Mouse (Mus musculus) ZHBTc4 (cell line): ENCODE results near the gene Cops9.
A peak's percentile ranks its signal among the peaks of the same experiment; 100 is the strongest.

ENCODE experiments used
- DNase-seq: peaks from one replicate; pipeline ENCODE4 v3.0.0-alpha.2; 2011; ENCODE audit warnings: low read depth, low spot score

Cops9 gene

DNA sequence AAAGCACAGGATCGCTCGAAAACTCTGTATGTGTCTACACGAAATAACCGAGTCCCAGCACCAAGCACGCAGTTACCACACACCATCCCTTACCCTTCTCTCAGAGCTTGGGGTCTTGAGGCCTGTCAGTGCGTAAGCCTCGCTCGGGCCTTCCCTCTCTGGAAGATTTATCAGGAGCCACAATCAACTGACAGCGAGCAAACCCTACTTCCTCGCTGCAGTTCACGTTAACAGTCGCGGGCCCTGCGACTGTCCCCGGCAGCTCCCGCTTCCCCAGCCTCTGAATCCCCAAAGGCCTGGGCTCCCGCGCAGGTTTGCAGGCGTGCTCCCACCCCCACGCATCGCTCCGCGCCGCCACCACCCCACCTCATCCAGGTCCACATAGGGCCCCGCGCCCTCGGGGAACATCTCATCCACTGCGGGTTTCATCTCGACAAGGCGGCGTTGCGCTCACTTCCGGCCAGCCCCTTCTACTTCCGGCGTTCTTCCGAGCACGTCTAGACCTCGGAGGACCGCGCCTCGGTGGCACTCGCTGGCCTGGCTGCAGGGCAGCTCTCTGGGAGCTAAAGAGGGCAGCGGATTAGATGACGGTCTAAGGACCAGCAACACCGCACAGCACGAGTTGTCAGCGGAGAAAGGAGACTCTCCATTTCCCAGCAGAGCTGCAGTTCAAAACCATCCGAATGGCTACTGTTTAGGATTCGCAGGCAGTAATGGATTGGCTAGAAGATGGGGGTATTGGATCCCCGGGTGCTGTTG is at the start of gene Cops9:
Gene Cops9, minus strand, starts transcription at position 472 of the 759 bp plus-strand sequence.
- DNase-seq: peak; percentile 91

DNA sequence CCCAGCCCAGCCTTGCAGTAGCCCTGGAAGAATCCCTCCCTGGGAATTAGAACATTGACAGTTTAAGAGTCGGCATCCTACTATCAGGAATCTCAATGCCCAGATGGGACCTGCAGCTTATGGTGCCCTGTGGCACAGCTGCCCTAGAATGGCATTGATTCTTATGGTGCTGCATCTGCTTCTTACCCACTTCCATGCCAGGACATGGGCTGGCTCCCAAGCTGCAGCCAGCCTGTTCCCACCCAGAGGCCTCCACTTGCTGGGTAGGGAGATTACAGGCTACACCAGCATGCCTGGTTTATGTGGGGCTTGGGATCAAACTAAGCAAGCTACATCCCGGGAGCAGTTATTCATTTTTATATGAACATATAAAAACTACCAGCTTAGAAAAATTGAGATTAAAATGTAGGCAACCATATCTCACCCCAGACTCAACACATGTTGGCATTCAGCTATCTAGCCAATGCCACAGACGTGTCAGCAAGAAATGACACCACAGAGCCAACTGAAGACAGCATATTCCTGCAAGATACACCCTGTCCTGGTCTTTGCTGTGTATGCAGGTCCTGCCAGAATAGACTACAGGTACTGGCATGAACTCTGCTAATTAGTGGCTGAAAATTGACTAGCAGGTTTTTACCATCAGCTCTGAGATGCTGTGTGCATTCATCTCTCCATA is 49.5 kb upstream of the Cops9 start:
- no peak for DNase-seq

DNA sequence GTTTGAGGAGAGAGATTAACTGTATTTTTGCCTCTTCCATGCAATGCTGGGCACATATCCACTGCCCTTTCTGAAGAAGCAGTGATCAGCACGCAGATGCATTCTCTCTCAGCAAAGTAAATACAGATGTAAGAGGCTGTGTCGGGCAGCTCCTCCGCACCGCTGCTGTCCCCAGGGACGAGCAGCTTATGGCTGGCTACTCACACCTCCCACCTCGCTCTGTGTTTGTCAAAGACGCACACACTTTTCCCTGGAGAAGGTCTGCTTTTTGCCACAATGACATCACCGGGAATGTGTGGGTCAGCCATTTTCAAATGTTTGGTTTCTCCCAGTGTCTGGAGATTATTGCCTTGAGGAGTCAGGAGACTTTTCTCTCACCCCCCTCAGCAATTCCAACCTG is 45.2 kb upstream of the Cops9 start:
- DNase-seq: no peak

DNA sequence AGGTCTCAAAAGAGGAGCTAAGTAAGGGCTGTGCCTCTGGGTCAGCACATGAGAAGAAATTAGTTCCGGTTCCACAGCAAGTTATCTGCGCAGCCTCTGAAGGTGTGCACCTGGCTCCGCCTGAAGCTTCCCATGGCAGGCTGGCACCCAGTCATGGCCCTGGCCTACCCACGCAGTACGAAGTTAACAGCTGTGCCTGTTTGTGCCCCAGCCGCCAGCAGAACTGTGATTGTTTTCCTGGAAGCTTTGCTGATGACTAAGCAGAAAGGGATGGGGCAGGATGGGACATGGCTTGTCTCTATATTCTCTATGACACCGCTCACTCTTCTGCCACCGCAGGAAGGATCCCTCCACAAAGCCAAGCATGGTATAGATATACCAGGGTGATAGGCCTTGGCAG is 41.4 kb upstream of the Cops9 start:
- no peak for DNase-seq

DNA sequence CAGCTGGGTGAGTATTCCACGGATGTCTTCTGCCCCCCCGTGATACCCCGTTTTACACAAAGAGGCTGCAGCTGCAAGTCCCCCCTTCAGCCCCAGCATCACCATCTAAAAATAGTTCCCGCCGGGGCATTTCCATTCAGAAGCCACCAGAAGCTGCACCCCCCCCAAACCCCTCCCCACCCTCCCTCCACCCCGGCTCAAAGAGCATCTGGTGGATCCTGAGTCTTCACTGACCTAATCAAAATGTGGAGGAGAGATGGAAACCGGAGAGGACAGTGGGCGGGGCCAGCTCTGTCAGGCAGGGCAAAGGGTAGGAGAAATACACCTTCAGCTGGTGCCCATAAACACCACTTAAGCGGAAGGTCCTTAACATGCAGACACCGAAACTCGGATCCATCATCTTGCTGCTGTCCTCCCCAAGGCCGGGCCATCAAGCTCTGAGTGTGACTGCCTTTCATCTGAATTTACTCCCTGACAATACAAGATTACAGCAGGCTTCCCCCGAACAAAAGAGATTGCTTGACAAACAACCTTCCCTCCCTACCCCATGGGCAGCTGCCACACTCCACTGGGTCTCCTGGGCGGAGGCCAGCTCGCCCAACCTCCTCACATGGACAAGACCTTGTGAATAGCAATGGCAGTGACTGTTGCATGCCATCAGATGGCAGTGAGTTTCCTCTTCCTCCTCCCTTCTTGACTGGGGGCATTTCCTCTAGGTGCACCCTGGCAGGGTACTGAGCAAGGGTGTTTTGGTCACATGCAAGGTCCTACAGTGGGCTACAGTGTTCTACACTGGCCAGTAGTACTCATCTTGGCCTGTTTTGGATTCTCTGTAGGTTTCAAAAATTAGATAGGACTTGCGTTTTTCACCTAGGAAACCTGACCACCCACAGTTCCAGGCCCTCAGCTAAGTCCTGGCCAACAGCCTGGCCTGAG is 39.2 kb upstream of the Cops9 start:
- DNase-seq: no peak

DNA sequence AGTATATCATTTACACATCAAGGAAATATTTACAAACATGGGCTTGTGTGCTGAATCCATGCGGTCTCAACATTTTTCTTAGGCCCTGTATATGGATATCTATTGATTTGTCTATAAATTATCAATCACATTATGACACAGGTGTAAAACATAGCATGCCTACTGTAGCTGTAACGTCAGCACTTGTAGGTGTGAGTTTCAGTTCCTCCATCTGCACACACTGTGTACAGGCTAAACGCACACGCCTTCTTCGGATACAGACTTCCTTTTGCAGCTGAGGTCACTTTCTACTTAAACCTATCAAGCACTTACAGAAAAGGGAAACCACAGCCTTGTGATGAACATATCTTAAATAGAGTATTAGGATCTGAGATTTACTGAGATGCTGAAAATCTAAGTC is 37.0 kb upstream of the Cops9 start:
- DNase-seq: no peak

DNA sequence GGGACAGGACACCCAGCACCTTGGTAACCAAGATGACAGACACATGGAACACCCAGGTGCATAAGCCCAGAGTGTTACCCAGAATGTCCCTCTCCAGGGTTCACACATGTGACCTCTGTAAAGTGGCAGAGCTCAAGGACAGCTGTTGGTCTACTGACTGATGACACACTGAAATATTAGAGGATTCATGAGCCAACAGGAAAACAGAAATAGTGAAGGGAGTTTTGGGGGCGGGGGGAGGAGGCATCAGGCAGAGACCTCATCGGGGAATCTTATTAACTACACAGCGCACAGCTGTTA is 34.8 kb upstream of the Cops9 start:
- no peak for DNase-seq

DNA sequence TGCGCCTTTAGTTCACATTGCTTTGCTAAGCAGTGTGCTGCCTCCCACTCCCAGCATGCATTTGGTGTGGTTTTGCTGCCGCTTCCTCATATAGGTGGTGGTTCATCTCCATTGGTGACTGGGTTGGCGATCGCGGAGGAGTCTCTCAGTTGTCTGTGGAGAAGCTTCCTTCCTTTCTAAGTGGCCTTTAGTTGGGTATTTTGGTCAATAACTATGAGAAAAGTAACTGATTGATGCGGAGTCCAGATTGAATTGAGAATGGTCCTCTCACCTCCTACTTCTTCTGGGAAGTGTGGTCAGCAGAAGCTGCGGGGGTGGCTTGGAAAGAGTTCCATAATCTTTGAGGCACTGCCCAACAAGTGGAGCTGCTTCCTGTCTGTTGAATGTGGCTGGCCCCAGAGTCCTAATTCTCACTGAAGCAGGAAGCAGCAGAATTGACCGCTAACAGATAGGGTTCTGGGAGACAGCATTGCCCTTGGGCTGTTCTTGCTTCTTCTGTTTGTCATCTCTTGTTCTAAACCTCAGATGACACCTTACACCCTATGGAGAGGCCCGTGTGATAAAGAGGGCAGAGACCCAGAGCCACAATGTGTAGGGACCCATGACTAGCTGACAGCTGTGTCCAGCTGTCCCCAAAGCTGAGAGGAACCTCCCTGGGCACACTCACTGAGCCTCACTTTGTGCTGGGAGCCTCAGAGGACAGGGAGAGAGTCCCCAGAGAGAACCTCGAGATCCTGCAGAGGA is 34.3 kb upstream of the Cops9 start:
- DNase-seq: no peak

DNA sequence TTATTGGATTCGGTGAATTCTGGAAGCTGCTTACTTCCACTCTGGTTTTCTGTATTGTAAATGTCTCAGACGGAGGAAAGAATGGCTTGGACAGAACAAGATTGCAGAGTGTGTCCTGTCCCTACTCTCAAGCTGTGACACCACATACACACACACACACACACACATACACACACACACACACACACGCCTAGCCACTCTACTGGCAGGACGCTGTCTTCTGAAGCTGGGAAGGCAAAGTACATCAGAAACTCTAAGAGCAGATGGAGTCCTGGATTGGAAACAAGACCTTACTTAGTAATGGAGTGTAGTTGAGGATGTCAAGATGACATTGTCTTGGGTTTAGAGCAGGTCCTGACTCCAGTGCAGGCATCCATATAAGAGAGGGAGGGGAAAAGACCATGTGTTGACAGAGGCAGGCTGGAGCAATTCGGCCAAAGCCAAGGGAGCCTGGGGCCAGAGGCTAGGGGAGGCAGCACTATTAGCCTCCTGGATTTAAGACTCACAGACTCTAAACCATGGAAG is 31.5 kb upstream of the Cops9 start:
- no peak for DNase-seq

DNA sequence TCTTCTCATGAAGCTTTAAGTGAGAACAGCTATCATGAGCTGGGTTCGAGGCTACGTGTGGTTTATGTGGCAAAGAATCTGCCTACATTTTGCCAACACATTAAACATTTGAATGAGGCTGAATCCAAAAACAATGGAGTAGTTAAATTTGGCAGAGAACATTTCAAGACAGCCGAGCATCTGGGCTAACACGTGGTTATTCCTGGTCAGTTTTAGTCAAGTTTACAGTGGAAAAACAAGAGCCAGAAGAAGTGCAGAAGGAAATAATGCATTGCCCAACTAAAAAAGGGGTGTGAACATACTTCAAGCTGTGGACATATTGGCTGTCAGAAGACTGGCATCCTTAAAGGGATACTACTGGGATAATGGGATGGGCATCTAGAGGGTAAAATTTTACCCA is 29.5 kb upstream of the Cops9 start:
- no peak for DNase-seq

DNA sequence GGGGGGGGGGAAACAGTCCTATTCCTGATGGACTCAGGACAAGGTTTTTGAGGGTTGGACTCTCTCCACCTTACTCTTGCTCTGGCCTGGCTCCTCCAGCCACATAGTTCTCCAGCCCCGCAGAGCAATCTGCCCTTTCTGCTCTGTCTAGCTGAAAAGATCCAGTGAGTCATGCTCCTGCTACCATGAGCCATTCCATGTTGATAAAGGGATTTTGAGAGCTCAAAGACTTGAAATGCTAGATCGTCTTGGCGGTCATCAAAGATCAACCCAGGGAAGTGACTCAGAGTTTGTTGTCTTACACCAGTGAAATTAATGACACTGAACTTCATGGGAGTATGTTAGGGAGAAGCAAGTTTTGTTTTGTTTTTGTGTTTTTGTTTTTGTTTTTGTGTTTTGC is 27.6 kb upstream of the Cops9 start:
- DNase-seq: no peak

DNA sequence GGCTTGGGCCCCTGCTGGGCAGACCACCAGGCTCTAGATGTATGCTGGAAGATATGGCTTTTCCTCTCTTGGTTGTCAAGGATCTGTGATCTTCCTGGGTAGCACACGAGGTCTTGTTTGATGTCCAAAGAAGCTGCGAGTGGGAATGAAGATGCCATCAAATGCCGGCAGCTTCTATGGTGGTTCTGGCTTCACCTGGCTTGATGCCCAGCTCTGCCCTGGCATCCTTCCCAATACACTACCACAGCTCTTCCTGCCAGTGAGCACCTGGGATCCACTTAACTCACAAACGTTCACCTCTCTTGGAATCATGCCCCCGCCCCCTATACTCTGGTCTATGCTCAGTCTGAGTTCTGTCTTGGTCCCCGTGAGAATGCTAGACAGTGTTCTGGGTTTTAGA is 25.3 kb upstream of the Cops9 start:
- no peak for DNase-seq

DNA sequence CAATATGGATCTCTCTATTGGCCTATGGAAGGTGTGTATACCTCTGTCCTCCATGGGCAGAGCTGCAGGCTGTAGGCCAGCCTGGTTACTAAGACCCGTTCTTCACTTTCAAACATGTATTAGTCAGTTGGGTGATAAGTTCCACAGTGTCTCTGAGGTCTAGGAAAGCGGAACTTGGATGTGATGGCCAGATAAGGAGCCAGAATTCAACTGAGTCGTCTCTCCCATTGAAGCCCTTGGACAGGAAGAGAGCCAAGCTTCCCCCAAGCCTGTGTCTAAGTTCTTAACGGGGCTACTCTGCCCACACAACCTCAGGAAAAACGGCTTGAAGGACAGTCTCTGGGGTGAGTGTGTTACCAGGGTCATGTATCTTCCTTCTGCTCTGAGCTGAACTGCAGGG is 17.6 kb upstream of the Cops9 start:
- DNase-seq: no peak

DNA sequence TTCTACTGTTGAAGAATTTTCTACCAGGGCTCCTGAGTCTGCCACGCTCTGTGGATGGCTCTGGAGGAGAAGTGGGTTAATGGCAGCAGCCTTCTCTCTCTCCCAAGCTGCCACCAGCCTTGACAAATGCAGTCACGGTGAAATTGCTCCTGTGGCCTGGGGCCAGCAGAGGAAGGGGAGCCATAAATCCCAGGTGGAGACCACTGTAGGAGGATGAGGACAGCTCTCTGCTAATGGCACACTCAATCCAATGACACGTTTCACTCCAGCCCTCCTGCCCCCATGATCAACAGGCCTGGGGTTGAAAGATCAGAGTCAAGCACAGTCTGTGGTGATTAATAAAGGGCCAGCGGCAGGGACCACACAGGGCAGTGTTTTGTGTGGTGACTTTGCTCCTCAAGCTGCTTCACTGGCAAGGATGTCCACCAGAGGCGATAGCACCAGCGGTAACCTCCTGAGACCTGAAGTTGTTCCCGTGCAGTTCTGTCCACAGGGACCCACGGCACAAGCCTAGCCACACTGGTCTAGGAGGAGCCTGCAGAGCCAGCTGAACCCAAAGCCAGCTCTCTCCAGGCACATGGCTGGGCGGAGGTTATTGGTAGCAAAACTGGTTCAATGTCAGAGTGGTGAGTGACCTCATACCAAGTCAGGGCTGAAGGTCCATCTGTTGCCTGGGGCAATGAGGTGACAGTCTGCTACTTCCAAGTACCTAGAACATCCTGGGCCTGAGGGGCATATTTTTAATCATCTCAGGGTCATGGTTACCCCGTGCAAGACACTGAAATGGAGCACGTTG is 15.4 kb upstream of the Cops9 start:
- no peak for DNase-seq

DNA sequence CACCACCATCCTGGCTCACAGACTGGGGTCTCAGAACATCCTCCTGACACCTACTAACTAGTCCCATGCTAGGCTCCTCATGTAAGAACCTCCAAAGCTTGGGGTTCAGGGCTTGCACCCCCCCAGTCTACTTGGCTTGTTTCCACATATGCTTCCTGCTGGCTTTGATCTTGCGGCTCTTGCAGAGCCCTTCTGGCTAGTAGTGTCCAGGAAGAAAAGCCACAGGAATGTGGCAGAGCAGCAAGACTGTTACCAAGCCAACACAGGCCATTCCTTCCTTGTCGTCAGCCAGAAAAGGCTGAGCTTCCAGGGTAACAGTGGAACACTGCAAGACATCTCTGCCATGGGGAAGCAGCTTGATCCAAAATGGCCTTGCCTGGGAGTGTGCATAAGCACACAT is 12.9 kb upstream of the Cops9 start:
- no peak for DNase-seq

DNA sequence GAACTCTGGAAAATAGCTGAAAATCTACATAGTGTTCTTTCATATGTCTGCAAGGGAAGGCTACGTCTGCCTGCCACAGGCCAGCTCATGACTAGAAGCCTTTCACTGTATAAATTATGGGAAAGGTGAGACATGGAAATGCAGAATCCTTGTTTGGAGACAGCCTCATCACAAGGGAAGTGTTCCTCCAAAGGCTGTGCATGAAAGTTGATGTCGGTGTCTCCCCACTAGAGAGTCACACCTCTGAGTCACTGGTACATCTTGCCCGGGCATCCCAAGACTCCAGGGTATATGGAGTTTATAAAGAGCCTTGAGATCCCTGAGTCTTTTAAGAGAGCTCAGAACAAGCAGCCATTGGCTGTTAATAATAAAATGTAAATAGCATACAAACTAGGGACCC is 11.4 kb upstream of the Cops9 start:
- DNase-seq: no peak

DNA sequence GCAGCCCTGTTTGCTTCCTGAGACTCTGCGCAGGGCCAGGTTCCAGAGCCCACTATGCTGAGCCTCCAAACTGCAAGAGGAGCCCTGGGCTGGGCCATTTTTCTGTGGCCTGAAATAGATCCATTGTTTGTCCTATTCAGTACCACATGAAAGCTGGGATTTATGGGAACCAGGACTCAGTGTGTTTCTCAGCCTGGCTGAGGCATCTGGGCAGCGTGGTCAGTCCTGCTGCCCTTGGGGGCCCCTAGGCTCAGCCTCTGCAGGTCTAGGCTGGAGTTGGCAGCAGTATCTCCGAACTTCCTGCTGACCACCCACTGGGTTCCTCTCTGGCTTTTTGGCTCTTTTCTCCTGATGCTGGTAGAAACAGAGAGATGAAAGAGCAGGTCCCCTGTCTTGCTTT is 9.7 kb upstream of the Cops9 start:
- DNase-seq: no peak

DNA sequence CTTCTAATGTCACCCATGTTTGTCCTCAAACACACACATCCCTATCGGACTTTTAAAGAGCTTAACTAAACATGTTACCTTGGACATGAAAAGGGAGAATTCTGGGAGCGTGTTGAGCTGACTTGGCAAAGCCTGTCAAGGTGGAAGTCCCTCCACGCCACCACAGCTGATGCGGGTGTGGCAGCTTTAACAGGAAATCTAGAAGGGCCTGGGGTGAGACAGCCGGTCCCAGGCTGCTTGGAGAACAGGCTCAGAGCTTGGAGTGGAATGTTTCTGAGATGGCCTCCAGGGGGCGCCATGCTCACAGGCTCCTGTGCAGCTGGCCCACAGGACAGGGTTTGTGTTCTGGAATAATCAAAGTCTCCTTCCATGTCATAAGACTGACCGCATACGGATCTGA is 6.9 kb upstream of the Cops9 start, which contains the start of gene Otos:
Gene Otos, minus strand, starts transcription at position 169 of the 400 bp plus-strand sequence.
- peak; percentile 91 for DNase-seq

DNA sequence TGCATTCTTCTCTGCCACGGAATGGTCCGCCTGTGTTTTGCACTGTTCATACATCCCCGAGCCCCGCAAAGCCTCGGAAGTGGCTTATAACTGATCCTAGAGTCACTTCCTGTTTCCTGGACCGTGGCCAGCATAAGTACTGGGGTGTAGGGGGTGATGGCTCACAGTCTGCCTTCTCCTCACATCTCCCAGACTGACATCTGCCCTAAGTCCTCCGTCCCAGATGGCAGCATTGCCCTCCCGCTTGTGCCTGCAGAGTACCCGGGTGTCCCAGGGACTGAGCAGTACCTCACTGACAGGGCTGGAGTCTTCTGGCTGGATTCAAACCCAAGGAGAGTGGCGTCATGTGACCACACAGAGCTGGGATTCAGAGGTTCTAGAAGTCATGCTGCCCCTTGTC is 6.4 kb upstream of the Cops9 start:
- DNase-seq: peak; percentile 14

DNA sequence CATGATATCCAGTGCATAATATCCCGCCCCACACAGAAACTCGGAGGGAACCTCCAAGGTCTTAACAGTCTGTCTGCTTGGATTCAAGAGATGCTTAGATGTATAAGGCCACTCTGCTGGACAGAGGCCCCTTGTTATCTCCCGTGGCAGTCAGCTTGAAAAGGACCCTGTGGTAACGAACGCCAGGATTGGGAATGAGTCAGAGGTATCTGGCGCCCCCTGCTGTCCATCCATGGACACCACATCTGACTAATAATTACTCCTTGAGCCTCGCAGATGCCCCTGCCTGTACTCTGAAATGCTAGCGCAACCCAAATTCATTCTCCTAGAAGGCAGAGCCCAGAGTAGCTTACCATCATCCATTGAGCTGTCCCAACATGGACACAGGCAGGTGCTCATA is 6.0 kb upstream of the Cops9 start:
- DNase-seq: peak; percentile 84

DNA sequence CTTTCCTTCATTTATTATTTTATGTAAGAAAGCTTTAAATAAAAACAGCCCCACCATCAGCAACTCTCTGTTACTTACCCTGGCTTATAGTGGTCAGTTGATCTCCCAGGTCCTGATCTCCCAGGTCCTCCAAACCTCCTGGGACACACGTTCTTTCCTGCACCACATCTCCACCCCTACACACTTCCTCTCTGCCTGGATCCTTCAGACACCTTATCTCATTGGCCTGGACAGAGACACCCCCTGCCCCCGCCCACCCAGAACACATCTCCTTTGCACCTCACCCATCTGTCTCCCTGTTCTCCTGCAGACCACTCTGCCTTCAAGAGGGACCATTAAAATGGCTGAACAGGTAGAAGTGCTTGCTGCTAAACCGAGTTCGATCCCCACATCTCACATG is 5.2 kb upstream of the Cops9 start:
- no peak for DNase-seq
